Comparison of ENCODE assay signal across 8 mouse cellular contexts in the genomic region with DNA sequence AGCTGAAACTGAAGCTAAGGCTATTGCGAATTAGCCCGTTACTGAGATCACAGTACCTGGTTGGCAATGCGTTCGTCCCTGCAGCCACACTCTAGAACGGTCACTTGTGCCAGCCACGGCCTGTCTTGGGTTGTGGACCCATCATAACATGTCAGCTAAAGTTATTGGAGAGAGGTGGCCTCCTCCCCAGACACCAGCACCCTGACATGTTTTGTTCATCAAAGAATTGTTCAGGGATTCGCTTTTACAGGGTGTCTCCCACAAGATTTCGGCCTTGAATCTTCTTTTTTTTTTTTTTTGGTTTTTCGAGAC. TPM values are rescaled to one million over a fixed set of nuclear protein-coding genes. Genes with fewer than 3 reads are reported as not detected.
DNase-seq lines count a peak whose midpoint lies in the region; ATAC-seq and TF ChIP-seq lines count a peak whose summit lies in the region.

No protein-coding gene starts in this region.

- ATAC-seq in heart, embryonic 12.5 days (ENCODE audit: insufficient number of reproducible peaks, low FRiP score) = no peak
- peak; percentile 67; the same call in 1 of the 2 replicates for ATAC-seq in forebrain, embryonic 15.5 days (replicated peaks)
- ATAC-seq in liver, embryonic 16.5 days (ENCODE audit: low read depth) = no peak; the same call in none of the 2 replicates

- peak overlapping the region; percentile 87 for H3K4me3 ChIP-seq in heart, embryonic 12.5 days
- H3K4me3 ChIP-seq in E14TG2a.4 (replicated peaks; ENCODE audit: low read length) = peak overlapping the region; percentile 86
- H3K4me3 ChIP-seq in forebrain, embryonic 15.5 days = peak overlapping the region; percentile 87
- H3K4me3 ChIP-seq in liver, embryonic 16.5 days (ENCODE audit: low read depth, low read length) = peak overlapping the region; percentile 80

- WGBS in heart, embryonic 12.5 days = 64% methylated on average over 9 of the region's 9 CpGs
- WGBS in forebrain, embryonic 15.5 days = 57% methylated on average over 9 of the region's 9 CpGs
- 59% methylated on average over 9 of the region's 9 CpGs for WGBS in liver, embryonic 16.5 days (ENCODE audit: insufficient replicate concordance)

- H3K4me1 ChIP-seq in heart, embryonic 12.5 days (replicated peaks) = peaks cover 10% of the 10 kb centered on the region
- peaks cover 13% of the 10 kb centered on the region for H3K4me1 ChIP-seq in E14TG2a.4 (replicated peaks; ENCODE audit: low read depth, low read length)
- H3K4me1 ChIP-seq in forebrain, embryonic 15.5 days = peaks cover 17% of the 10 kb centered on the region
- peaks cover 18% of the 10 kb centered on the region for H3K4me1 ChIP-seq in liver, embryonic 16.5 days (ENCODE audit: control insufficient read depth, low read depth, low read length)

- H3K27me3 ChIP-seq in heart, embryonic 12.5 days (replicated peaks) = peaks cover 24% of the 10 kb centered on the region
- H3K27me3 ChIP-seq in E14TG2a.4 (ENCODE audit: insufficient read depth, low read length) = peaks cover 15% of the 10 kb centered on the region; the same call in 1 of the 2 replicates
- H3K27me3 ChIP-seq in forebrain, embryonic 15.5 days = peaks cover 3% of the 10 kb centered on the region; the same call in 1 of the 2 replicates
- H3K27me3 ChIP-seq in liver, embryonic 16.5 days (ENCODE audit: control insufficient read depth, insufficient read depth, low read depth, low read length) = no peaks in the 10 kb centered on the region

- peak overlapping the region; percentile 82; the same call in 1 of the 2 replicates for H3K9ac ChIP-seq in heart, embryonic 12.5 days
- peak overlapping the region; percentile 85 for H3K9ac ChIP-seq in forebrain, embryonic 15.5 days (replicated peaks)
- H3K9ac ChIP-seq in liver, embryonic 16.5 days (ENCODE audit: low read depth, low read length) = peak overlapping the region; percentile 76

- no peaks in the 10 kb centered on the region for H3K9me3 ChIP-seq in heart, embryonic 12.5 days (replicated peaks)
- no peaks in the 10 kb centered on the region for H3K9me3 ChIP-seq in E14TG2a.4 (ENCODE audit: low read length)
- no peaks in the 10 kb centered on the region for H3K9me3 ChIP-seq in forebrain, embryonic 15.5 days
- no peaks in the 10 kb centered on the region for H3K9me3 ChIP-seq in liver, embryonic 16.5 days (replicated peaks; ENCODE audit: control insufficient read depth, low read length)

- H3K4me2 ChIP-seq in heart, embryonic 12.5 days = peak overlapping the region; percentile 92
- H3K4me2 ChIP-seq in forebrain, embryonic 15.5 days (replicated peaks) = peak overlapping the region; percentile 81
- peak overlapping the region; percentile 69 for H3K4me2 ChIP-seq in liver, embryonic 16.5 days (ENCODE audit: low read depth, low read length)

- H3K27ac ChIP-seq in heart, embryonic 12.5 days (ENCODE audit: poor library complexity, severe bottlenecking) = no peak overlapping the region
- H3K27ac ChIP-seq in forebrain, embryonic 15.5 days (replicated peaks) = peak overlapping the region; percentile 73
- H3K27ac ChIP-seq in liver, embryonic 16.5 days (ENCODE audit: low read length) = no peak overlapping the region

- no peak for TF ChIP-seq CTCF in E14TG2a.4 (conservative IDR thresholded peaks at IDR 0.05; ENCODE audit: low read length)

- no peak for DNase-seq in heart, adult 8-10 months (ENCODE audit: low spot score)
- DNase-seq in adrenal gland, adult 2 months = no peak
- no peak for DNase-seq in frontal cortex, postnatal 25 days (ENCODE audit: low spot score in 2 of 2)
- DNase-seq in kidney, adult 11 months = no peak

- peaks cover 30% of the 10 kb centered on the region for H3K36me3 ChIP-seq in heart, embryonic 12.5 days
- peaks cover 29% of the 10 kb centered on the region for H3K36me3 ChIP-seq in E14TG2a.4 (ENCODE audit: insufficient read depth, low read length)
- peaks cover 17% of the 10 kb centered on the region for H3K36me3 ChIP-seq in forebrain, embryonic 15.5 days
- H3K36me3 ChIP-seq in liver, embryonic 16.5 days (ENCODE audit: control insufficient read depth, insufficient read depth) = peaks cover 8% of the 10 kb centered on the region

RNA-seq across cellular contexts. Expression of a gene that starts 0.3 kb away (rescaled TPM):
- polyA plus RNA-seq in heart, embryonic 12.5 days (2016; fragmentation: Nextera tagmentation; extraction: Ambion mirVana) = 63.0 and 64.0 TPM in 2 replicates
- 10 to 100 TPM; 14.1 to 21.6 (median 18.3) TPM for total RNA-seq in heart, adult 8-10 months (2022)
- polyA plus RNA-seq in forebrain, embryonic 15.5 days (2015; fragmentation: Nextera tagmentation; extraction: Ambion mirVana) = 145 and 149 TPM in 2 replicates
- 27.0 and 30.0 TPM in 2 replicates for polyA plus RNA-seq in liver, embryonic 16.5 days (2015; fragmentation: Nextera tagmentation; extraction: Ambion mirVana)
- 10 to 100 TPM; 21.1 to 23.9 TPM for total RNA-seq in adrenal gland, adult 2 months (2021)
- 6.5 and 12.9 TPM in 2 replicates for polyA plus RNA-seq in adrenal gland, adult 2 months (2012; rRNA removed)

RNA-seq across cellular contexts. Expression of a gene that starts 10.8 kb away (rescaled TPM):
- polyA plus RNA-seq in heart, embryonic 12.5 days (2016; fragmentation: Nextera tagmentation; extraction: Ambion mirVana) = 19.1 and 19.7 TPM in 2 replicates
- total RNA-seq in heart, adult 8-10 months (2022) = 10 to 100 TPM in 1 of 4 experiments, 1 to 10 TPM in 3; 7.3 to 10.3 (median 9.0) TPM
- 36.2 and 37.2 TPM in 2 replicates for polyA plus RNA-seq in forebrain, embryonic 15.5 days (2015; fragmentation: Nextera tagmentation; extraction: Ambion mirVana)
- 13.5 and 14.7 TPM in 2 replicates for polyA plus RNA-seq in liver, embryonic 16.5 days (2015; fragmentation: Nextera tagmentation; extraction: Ambion mirVana)
- 10 to 100 TPM; 16.5 to 25.4 TPM for total RNA-seq in adrenal gland, adult 2 months (2021)
- polyA plus RNA-seq in adrenal gland, adult 2 months (2012; rRNA removed) = 3.3 and 6.2 TPM in 2 replicates

RNA-seq across cellular contexts. Expression of a gene that starts 39.2 kb away (rescaled TPM):
- polyA plus RNA-seq in heart, embryonic 12.5 days (2016; fragmentation: Nextera tagmentation; extraction: Ambion mirVana) = 36.3 and 37.4 TPM in 2 replicates
- 10 to 100 TPM; 27.2 to 33.0 (median 29.3) TPM for total RNA-seq in heart, adult 8-10 months (2022)
- 66.0 and 67.5 TPM in 2 replicates for polyA plus RNA-seq in forebrain, embryonic 15.5 days (2015; fragmentation: Nextera tagmentation; extraction: Ambion mirVana)
- polyA plus RNA-seq in liver, embryonic 16.5 days (2015; fragmentation: Nextera tagmentation; extraction: Ambion mirVana) = 19.2 and 19.5 TPM in 2 replicates
- total RNA-seq in adrenal gland, adult 2 months (2021) = 10 to 100 TPM; 48.7 to 78.2 TPM
- polyA plus RNA-seq in adrenal gland, adult 2 months (2012; rRNA removed) = 8.9 and 10.5 TPM in 2 replicates

RNA-seq across cellular contexts. Expression of a gene that starts 45.7 kb away (rescaled TPM):
- not detected in 2 replicates for polyA plus RNA-seq in heart, embryonic 12.5 days (2016; fragmentation: Nextera tagmentation; extraction: Ambion mirVana)
- not detected for total RNA-seq in heart, adult 8-10 months (2022)
- 0.06 and 0.13 TPM in 2 replicates for polyA plus RNA-seq in forebrain, embryonic 15.5 days (2015; fragmentation: Nextera tagmentation; extraction: Ambion mirVana)
- not detected in 2 replicates for polyA plus RNA-seq in liver, embryonic 16.5 days (2015; fragmentation: Nextera tagmentation; extraction: Ambion mirVana)
- total RNA-seq in adrenal gland, adult 2 months (2021) = not detected
- 0.02 TPM in 1 of 2 replicates, not detected in the other for polyA plus RNA-seq in adrenal gland, adult 2 months (2012; rRNA removed)

RNA-seq across cellular contexts. Expression of a gene that starts 56.5 kb away (rescaled TPM):
- polyA plus RNA-seq in heart, embryonic 12.5 days (2016; fragmentation: Nextera tagmentation; extraction: Ambion mirVana) = not detected in 2 replicates
- total RNA-seq in heart, adult 8-10 months (2022) = under 1 TPM in 2 of 4 experiments, not detected in 2; 0.19 to 0.35 TPM
- 1.5 and 1.9 TPM in 2 replicates for polyA plus RNA-seq in forebrain, embryonic 15.5 days (2015; fragmentation: Nextera tagmentation; extraction: Ambion mirVana)
- polyA plus RNA-seq in liver, embryonic 16.5 days (2015; fragmentation: Nextera tagmentation; extraction: Ambion mirVana) = 0.04 TPM in 1 of 2 replicates, not detected in the other
- total RNA-seq in adrenal gland, adult 2 months (2021) = under 1 TPM in 1 of 2 experiments, not detected in 1; 0.09 TPM
- polyA plus RNA-seq in adrenal gland, adult 2 months (2012; rRNA removed) = 0.10 TPM in 1 of 2 replicates, not detected in the other
